Mouse (Mus musculus): ENCODE data around the gene 4930512M02Rik.
A peak's percentile ranks its signal among the peaks of the same experiment; 100 is the strongest.

The 4930512M02Rik gene

GRCm38 (mm10) chr11:11565146-11565820 is 62.4 kb downstream of the 4930512M02Rik start:
- no peak for DNase-seq (ENCODE audit: low spot score in 2 of 2)

DNA sequence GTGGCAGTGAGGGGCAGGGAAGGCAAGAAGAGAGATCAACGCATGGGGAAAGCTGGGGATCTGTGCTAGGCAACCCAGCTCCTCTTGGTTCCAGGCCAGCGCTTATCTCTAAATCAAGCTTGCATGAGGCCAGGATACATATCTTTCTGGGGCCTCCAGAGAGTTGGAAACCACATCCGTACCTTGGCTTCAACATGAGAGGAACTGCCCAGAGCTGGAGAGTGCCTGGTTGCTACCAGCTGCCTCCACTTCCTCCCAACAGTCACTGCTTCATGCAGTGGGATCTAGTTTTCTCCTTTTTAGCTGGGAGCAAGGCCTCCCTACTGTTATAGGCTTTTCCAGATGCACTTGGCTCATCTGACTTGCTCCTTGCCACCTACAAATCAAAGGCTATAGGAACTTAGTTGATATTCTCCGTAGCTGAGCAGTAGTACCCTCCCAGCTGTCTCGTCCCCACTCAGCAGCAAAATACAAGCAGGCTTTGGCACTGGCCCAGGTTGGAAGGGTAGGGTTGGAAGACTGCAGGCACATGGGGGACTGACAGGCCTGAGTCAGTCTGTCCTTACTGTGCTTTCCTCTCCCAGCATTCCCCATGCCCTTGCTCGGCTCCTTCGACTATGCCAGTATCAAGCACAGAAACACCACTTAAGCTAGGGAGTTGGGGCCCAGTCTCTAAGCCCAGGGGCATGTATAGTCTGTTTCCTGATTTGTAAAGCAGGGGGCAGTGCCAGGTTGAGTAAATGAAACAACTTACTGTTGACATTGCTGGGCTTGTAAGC is 63.2 kb downstream of the 4930512M02Rik start:
- no peak for DNase-seq (ENCODE audit: low spot score in 2 of 2)

DNA sequence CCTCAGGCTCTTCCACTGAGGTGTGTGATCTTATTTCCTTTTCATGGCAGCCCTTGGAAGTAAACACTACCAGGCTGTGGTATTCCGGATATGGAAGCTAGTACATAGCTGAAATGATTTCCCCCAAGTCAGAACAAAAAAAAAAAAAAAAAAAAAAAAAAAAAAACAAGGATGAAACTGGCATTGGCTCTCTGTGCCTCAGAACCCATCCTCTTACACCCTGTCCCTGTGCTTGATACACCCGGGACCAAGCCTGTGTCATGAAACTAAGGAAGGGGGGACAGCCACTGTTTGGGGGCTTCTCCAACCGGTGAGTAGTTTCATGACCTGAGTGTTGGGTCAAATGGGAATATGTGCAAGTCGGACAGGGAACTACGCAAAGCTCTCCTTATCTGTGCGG is 66.5 kb downstream of the 4930512M02Rik start:
- no peak for DNase-seq (ENCODE audit: low spot score in 2 of 2)

DNA sequence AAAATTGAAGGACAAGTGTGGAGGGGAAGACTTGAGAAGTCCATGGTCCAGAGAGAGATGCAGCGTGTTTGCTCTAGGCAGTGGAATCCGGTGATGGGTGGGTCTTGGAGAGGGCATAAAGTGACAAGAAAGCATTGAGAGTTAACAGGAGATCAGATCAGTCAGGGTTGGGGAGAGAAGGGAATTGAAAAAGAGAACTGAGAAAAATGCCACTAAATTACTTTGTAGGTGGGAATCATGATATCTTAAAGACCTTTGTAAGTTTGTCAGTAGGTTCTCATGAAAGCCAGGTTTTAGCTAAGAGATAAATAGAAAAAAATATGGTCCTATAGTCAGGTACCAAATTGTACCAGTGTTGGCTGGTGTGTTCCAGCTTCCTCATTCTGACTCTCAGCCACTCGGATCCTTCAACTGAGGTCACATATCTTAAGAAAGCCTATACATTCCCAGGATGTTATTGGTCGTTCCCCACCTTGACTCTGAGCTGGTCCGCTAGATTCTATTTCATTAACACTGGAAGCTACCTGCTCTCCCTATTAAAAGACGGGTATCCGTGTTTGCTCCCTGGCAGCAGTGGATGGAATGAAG is 68.4 kb downstream of the 4930512M02Rik start:
- DNase-seq (ENCODE audit: low spot score in 2 of 2) = no peak

GRCm38 (mm10) chr11:11558662-11559061 is 69.0 kb downstream of the 4930512M02Rik start:
- no peak for DNase-seq (ENCODE audit: low spot score in 2 of 2)

GRCm38 (mm10) chr11:11557173-11557967 is 70.3 kb downstream of the 4930512M02Rik start:
- peak in 1 of 2 experiments; percentile 18 for DNase-seq (ENCODE audit: low spot score in 2 of 2)

GRCm38 (mm10) chr11:11556186-11556585 is 71.4 kb downstream of the 4930512M02Rik start:
- no peak for DNase-seq (ENCODE audit: low spot score in 2 of 2)

DNA sequence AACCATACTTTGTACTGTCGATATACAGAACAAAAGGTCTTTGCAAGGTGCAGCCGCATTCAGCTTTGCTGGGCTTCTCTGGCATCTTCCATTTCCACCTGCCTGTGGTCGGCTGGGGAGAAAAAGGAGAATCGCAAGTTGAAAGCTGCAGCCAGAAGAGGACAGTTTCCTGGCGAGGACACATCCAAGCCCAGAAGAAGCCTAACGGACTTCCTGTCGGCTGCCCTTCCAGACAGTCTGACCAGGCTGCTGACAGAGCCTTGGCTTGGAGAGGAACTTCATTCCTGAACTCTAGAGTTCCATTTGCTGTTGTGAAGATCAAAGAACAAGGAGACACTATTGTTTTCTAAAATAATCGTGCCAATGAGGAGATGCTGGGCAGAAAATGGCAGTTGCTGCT is 72.1 kb downstream of the 4930512M02Rik start:
- no peak for DNase-seq (ENCODE audit: low spot score in 2 of 2)

GRCm38 (mm10) chr11:11547597-11548240 is 79.9 kb downstream of the 4930512M02Rik start:
- no peak for DNase-seq (ENCODE audit: low spot score in 2 of 2)

GRCm38 (mm10) chr11:11546903-11547511 is 80.6 kb downstream of the 4930512M02Rik start:
- DNase-seq (ENCODE audit: low spot score in 2 of 2) = no peak

- DNase-seq (ENCODE audit: low spot score in 2 of 2) = no peak
These were observed 81.7 kb downstream of the 4930512M02Rik start for GRCm38 (mm10) chr11:11545948-11546347.

All from frontal cortex, postnatal 10 days (tissue).